Mouse (Mus musculus) heart, embryonic 14.5 days (tissue): ENCODE results near the gene Ccdc102a. TPM values are rescaled to one million over a fixed set of nuclear protein-coding genes. Genes with fewer than 3 reads are reported as not detected.
"Not testable (repeated sequence)": the region's sequence is repeated elsewhere in the genome, so short reads cannot be mapped to it uniquely, and the experiment has no call there.

Experiments
- ATAC-seq: fragments of 200-750 bp; cut with Nextera tagmentation; 2 replicates; pipeline ENCODE4 v1.8.0; 2017; ENCODE audit warnings: low read depth, moderate TSS enrichment; ENCODE audit not compliant: insufficient number of reproducible peaks, insufficient read depth, low FRiP score
- H3K27ac ChIP-seq, 2 experiments: fragments of 200-500 bp in 1 of 2; fragments of 300-500 bp in 1 of 2; sonication (generic) in 1 of 2; replicated peaks in 1 of 2; 2 replicates each; pipeline ENCODE4 v1.5.1; 2012 to 2014; ENCODE audit warnings: low read depth in 2 of 2, low read length in 2 of 2, control low read depth in 1 of 2, mild to moderate bottlenecking in 1 of 2, mixed read lengths in 1 of 2; ENCODE audit not compliant: control insufficient read depth in 1 of 2, insufficient read depth in 1 of 2
- H3K27me3 ChIP-seq: fragments of 300-500 bp; sonication (generic); 2 replicates; pipeline ENCODE4 v1.6.1; 2014; ENCODE audit warnings: mild to moderate bottlenecking, low read length, control low read depth; ENCODE audit not compliant: control insufficient read depth, insufficient read depth
- H3K36me3 ChIP-seq: fragments of 300-500 bp; sonication (generic); 2 replicates; pipeline ENCODE4 v1.6.1; 2014; ENCODE audit warnings: mild to moderate bottlenecking, control low read depth, low read length, mixed read lengths; ENCODE audit not compliant: control insufficient read depth, insufficient read depth
- H3K4me1 ChIP-seq, 2 experiments: fragments of 200-500 bp in 1 of 2; fragments of 300-500 bp in 1 of 2; sonication (generic) in 1 of 2; 2 replicates each; pipeline ENCODE4 v1.6.1; 2012 to 2014; ENCODE audit warnings: low read length in 2 of 2, control low read depth in 1 of 2, mixed read lengths in 1 of 2; ENCODE audit not compliant: control insufficient read depth in 2 of 2, insufficient read depth in 2 of 2
- H3K4me2 ChIP-seq: fragments of 300-500 bp; sonication (generic); 2 replicates; pipeline ENCODE4 v1.6.1; 2014; ENCODE audit warnings: mild to moderate bottlenecking, low read length
- H3K4me3 ChIP-seq, 2 experiments: fragments of 200-500 bp in 1 of 2; fragments of 300-500 bp in 1 of 2; sonication (generic) in 1 of 2; 2 replicates each; pipeline ENCODE4 v1.5.1; 2012 to 2014; ENCODE audit warnings: low read length in 2 of 2, mild to moderate bottlenecking in 2 of 2, control low read depth in 1 of 2, low read depth in 1 of 2, moderate library complexity in 1 of 2; ENCODE audit not compliant: control insufficient read depth in 1 of 2, insufficient read depth in 1 of 2
- H3K9ac ChIP-seq: fragments of 300-500 bp; sonication (generic); 2 replicates; pipeline ENCODE4 v1.6.1; 2014; ENCODE audit warnings: mild to moderate bottlenecking, low read length
- H3K9me3 ChIP-seq: fragments of 300-500 bp; sonication (generic); 2 replicates; pipeline ENCODE4 v1.6.1; 2016; ENCODE audit warnings: low read length, control low read depth; ENCODE audit not compliant: control insufficient read depth
- whole genome bisulfite sequencing: fragments of 180-500 bp; shearing (Covaris S2); extraction: QIAGEN DNeasy Blood & Tissue Kit; methylation state at CpG from one replicate; pipeline ENCODE4 v1.1.7; 2014; 5-methylcytosine and 5-hydroxymethylcytosine counted together
- polyA plus RNA-seq: library from polyadenylated mRNA; unstranded; fragments of >200 nt; fragmentation: Nextera tagmentation; extraction: Ambion mirVana; gene quantifications from 2 replicates; pipeline ENCODE4 v1.2.1, GENCODE M21; 2014

Ccdc102a gene
- polyA plus RNA-seq, 1 experiment from 2014 or later, result 25.8 TPM

GRCm38 (mm10) chr8:94857011-94857345 is 60.9 kb downstream of the Ccdc102a start:
- ATAC-seq, result no peak
- WGBS, result 29% methylated on average over 5 of the region's 5 CpGs
- peak overlapping the region; percentile 92 for H3K4me2 ChIP-seq
- no peaks in the 10 kb centered on the region for H3K9me3 ChIP-seq
- peak overlapping the region; percentile 98 for H3K9ac ChIP-seq
- H3K27ac ChIP-seq, result no peak overlapping the region
- no peaks in the 10 kb centered on the region for H3K27me3 ChIP-seq
- peaks cover 0 to 9% of the 10 kb centered on the region in 2 experiments; a peak in 1 of 4 replicates for H3K4me1 ChIP-seq
- H3K4me3 ChIP-seq, result peak overlapping the region in 1 of 2 experiments; percentile 99; a peak in 2 of 4 replicates
- peaks cover 73% of the 10 kb centered on the region for H3K36me3 ChIP-seq

DNA sequence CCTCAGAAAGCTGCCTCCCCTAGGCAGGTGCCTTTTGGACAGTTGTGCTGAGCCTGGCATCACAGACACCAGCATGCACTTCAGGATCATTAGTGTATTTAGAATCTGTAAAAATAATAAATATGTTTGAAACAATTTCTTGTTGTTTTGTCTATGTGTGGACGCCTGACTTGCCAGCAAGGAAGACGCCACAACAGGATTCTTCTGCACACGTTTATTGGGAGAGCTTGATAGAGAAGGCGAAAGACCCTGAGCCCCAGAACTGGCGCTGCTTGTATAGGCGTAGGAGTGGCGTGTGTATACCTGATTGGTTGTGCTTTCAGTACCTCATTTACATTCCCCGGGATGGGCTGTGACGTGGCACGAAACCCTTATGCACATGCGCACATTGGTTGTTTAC is 63.1 kb downstream of the Ccdc102a start:
- not testable (repeated sequence) for H3K4me1 ChIP-seq, H3K9ac ChIP-seq, H3K4me3 ChIP-seq, H3K27ac ChIP-seq, H3K4me2 ChIP-seq, H3K9me3 ChIP-seq, ATAC-seq, H3K27me3 ChIP-seq
- H3K36me3 ChIP-seq, result peaks cover 75% of the 10 kb centered on the region
- WGBS, result 89% methylated on average over 11 of the region's 11 CpGs

Other genes with a start within 250 kb of the Ccdc102a start
- gene Pllp, start 221.8 kb downstream of the Ccdc102a start, polyA plus RNA-seq, result not detected in 2 replicates
- gene Ccl22, start 172.5 kb downstream of the Ccdc102a start, polyA plus RNA-seq, result not detected in 2 replicates
- 8.1 and 10.4 TPM in 2 replicates for gene Cx3cl1, start 146.1 kb downstream of the Ccdc102a start, polyA plus RNA-seq
- gene Ccl17, start 107.6 kb downstream of the Ccdc102a start, polyA plus RNA-seq, result 0.45 TPM in 1 of 2 replicates, not detected in the other
- gene Coq9, start 79.8 kb downstream of the Ccdc102a start, polyA plus RNA-seq, result 175 and 181 TPM in 2 replicates
- 72.7 and 80.2 TPM in 2 replicates for gene Ciapin1, start 79.7 kb downstream of the Ccdc102a start, polyA plus RNA-seq
- 126 and 129 TPM in 2 replicates for gene Polr2c, start 60.6 kb downstream of the Ccdc102a start, polyA plus RNA-seq
- gene Dok4, start 41.8 kb downstream of the Ccdc102a start, polyA plus RNA-seq, result 27.8 and 28.2 TPM in 2 replicates
- 0.07 and 0.23 TPM in 2 replicates for gene Adgrg5, start 5.6 kb upstream of the Ccdc102a start, polyA plus RNA-seq
- gene Adgrg1, start 56.7 kb upstream of the Ccdc102a start, polyA plus RNA-seq, result 2.7 and 2.9 TPM in 2 replicates
- 3.4 and 3.7 TPM in 2 replicates for gene Adgrg3, start 99.6 kb upstream of the Ccdc102a start, polyA plus RNA-seq
- gene Drc7, start 137.0 kb upstream of the Ccdc102a start, polyA plus RNA-seq, result not detected in 2 replicates
- gene Katnb1, start 163.1 kb upstream of the Ccdc102a start, polyA plus RNA-seq, result 15.0 and 15.2 TPM in 2 replicates